Mouse (Mus musculus) kidney, embryonic 15.5 days (tissue): Measurements from ENCODE around the gene Gm8237. TPM values are rescaled to one million over a fixed set of nuclear protein-coding genes. Genes with fewer than 3 reads are reported as not detected.
"Not testable (repeated sequence)": the region's sequence is repeated elsewhere in the genome, so short reads cannot be mapped to it uniquely, and the experiment has no call there.

ENCODE experiments used
- ATAC-seq: fragments of 200-750 bp; cut with Nextera tagmentation; replicated peaks from 2 replicates; pipeline ENCODE4 v1.8.0; 2017; ENCODE audit warnings: moderate TSS enrichment; ENCODE audit not compliant: low FRiP score
- H3K27ac ChIP-seq: fragments of 300-500 bp; sonication (generic); 2 replicates; pipeline ENCODE4 v1.5.1; 2015; ENCODE audit warnings: mild to moderate bottlenecking, inconsistent platforms
- H3K27me3 ChIP-seq: fragments of 300-500 bp; sonication (generic); 2 replicates; pipeline ENCODE4 v1.6.1; 2015; ENCODE audit warnings: inconsistent platforms
- H3K36me3 ChIP-seq: fragments of 300-500 bp; sonication (generic); 2 replicates; pipeline ENCODE4 v1.6.1; 2015; ENCODE audit warnings: inconsistent platforms
- H3K4me1 ChIP-seq: fragments of 300-500 bp; sonication (generic); 2 replicates; pipeline ENCODE4 v1.6.1; 2015; ENCODE audit warnings: inconsistent platforms
- H3K4me2 ChIP-seq: fragments of 300-500 bp; sonication (generic); 2 replicates; pipeline ENCODE4 v1.6.1; 2015; ENCODE audit warnings: moderate library complexity, mild to moderate bottlenecking, inconsistent platforms
- H3K4me3 ChIP-seq: fragments of 300-500 bp; sonication (generic); replicated peaks from 2 replicates; pipeline ENCODE4 v1.5.1; 2015; ENCODE audit warnings: mild to moderate bottlenecking, inconsistent platforms
- H3K9ac ChIP-seq: fragments of 300-500 bp; sonication (generic); 2 replicates; pipeline ENCODE4 v1.6.1; 2015; ENCODE audit warnings: mild to moderate bottlenecking, inconsistent platforms
- H3K9me3 ChIP-seq: fragments of 300-500 bp; sonication (generic); replicated peaks from 2 replicates; pipeline ENCODE4 v1.6.1; 2016; ENCODE audit warnings: inconsistent platforms
- WGBS: fragments of 180-500 bp; shearing (Covaris S2); methylation state at CpG from one replicate; pipeline ENCODE4 v1.1.7; 2015; ENCODE audit warnings: mixed read lengths; 5-methylcytosine and 5-hydroxymethylcytosine counted together
- polyA plus RNA-seq: library from polyadenylated mRNA; unstranded; fragments of >200 nt; fragmentation: Nextera tagmentation; extraction: Ambion mirVana; gene quantifications from 2 replicates; pipeline ENCODE4 v1.2.1, GENCODE M21; 2015

Gene Gm8237
- polyA plus RNA-seq = 0.29 TPM in 1 of 2 replicates, not detected in the other

DNA sequence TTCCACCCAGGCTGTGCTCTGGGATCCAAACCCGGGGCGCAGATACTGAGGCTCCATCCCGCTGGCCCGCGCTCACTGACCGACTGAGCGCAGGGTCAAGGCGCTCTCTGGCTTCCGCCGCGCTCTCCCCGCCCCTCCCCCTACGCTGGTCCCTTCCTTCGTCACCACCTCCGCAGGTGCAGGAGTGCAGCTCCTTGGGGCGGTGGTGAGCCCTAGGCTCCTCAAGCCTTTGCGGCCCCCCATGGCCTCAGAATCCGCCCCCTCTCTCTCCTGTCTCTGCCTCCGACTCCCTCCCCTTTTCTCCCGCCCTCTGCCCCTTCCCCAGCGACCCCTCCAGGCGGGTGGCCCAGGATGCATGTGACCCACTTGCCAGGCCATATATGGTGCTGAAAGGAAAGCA lies at the start of gene Gm8237:
TSS of gene Gm8237 (minus strand) at position 142 of the 400 bp plus-strand sequence.
- H3K4me3 ChIP-seq = peak within 1 kb of the TSS; percentile 41
- not testable (repeated sequence) for H3K27ac ChIP-seq, H3K9ac ChIP-seq, ATAC-seq, H3K36me3 ChIP-seq, H3K9me3 ChIP-seq, H3K4me1 ChIP-seq, H3K27me3 ChIP-seq
- H3K4me2 ChIP-seq = peak within 1 kb of the TSS; percentile 71
- 3% methylated on average over 21 of the region's 22 CpGs for WGBS

GRCm38 (mm10) chr14:5923276-5923675 lies 43.1 kb upstream of the Gm8237 start:
- H3K4me2 ChIP-seq, H3K27ac ChIP-seq, H3K9ac ChIP-seq, ATAC-seq, H3K4me3 ChIP-seq, H3K27me3 ChIP-seq, H3K36me3 ChIP-seq, H3K4me1 ChIP-seq, H3K9me3 ChIP-seq: not testable (repeated sequence)
- WGBS = 71% methylated on average over 7 of the region's 7 CpGs

DNA sequence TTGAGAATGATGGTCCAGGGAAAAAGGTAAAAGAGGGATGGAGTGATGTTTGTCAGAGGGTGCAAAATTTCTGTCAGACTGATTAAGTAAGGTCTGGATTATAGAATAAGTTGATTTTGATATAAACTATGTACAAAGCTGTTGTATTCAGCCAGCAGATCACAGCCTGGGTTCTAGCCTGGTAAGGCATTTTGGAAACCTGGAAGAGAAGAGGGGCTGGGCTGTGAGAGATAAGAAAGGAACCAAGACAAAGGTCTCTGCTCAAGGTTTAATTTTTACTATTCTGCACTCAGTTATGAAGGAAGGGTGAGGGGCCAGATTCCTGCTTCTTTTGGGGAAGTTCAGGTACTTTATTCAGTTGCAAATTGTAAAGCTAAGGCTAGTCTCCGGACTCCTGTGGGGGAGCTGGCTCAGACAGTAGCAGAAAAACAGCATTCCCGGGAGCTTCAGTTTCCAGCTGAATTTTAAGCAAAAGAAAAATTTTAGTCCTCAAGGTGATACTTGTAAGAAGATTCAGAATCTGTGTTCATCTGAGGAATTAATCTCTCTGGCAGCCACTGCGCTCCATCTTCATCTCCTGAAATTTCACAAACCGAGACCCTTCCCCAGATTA lies 38.3 kb upstream of the Gm8237 start:
- not testable (repeated sequence) for H3K27me3 ChIP-seq, H3K9me3 ChIP-seq, ATAC-seq, H3K36me3 ChIP-seq, H3K4me2 ChIP-seq, H3K9ac ChIP-seq, H3K4me3 ChIP-seq, H3K27ac ChIP-seq, H3K4me1 ChIP-seq
- 70% methylated on average over 4 of the region's 4 CpGs for WGBS

- not testable (repeated sequence) for H3K4me2 ChIP-seq, H3K27ac ChIP-seq, H3K4me3 ChIP-seq, H3K9me3 ChIP-seq, H3K27me3 ChIP-seq, H3K36me3 ChIP-seq, H3K9ac ChIP-seq, H3K4me1 ChIP-seq, ATAC-seq
- WGBS = 85% methylated on average over 2 of the region's 2 CpGs
These were observed 33.5 kb upstream of the Gm8237 start for GRCm38 (mm10) chr14:5913701-5914100.

- Histone ChIP-seq H3K4me3 (peak overlapping the region; percentile 41), H3K4me2 (peak overlapping the region; percentile 71)
- ATAC-seq, H3K36me3 ChIP-seq, H3K9me3 ChIP-seq, H3K27ac ChIP-seq, H3K4me1 ChIP-seq, H3K9ac ChIP-seq, H3K27me3 ChIP-seq: not testable (repeated sequence)
- under 1% methylated on average over 24 of the region's 28 CpGs for WGBS
These were observed 391 bp downstream of the Gm8237 start for GRCm38 (mm10) chr14:5879791-5880190.

- H3K9ac ChIP-seq, H3K4me1 ChIP-seq, H3K9me3 ChIP-seq, H3K27me3 ChIP-seq, H3K27ac ChIP-seq, H3K4me3 ChIP-seq, ATAC-seq, H3K36me3 ChIP-seq: not testable (repeated sequence)
- WGBS = 11% methylated on average over 7 of the region's 11 CpGs
- 0 out of 2 replicates have a peak overlapping the region, but pooled peaks have one; percentile 30 for H3K4me2 ChIP-seq
These were observed 1.0 kb downstream of the Gm8237 start for GRCm38 (mm10) chr14:5879136-5879535.

GRCm38 (mm10) chr14:5855911-5856310 lies 24.3 kb downstream of the Gm8237 start:
- not testable (repeated sequence) for H3K9me3 ChIP-seq, H3K27me3 ChIP-seq, H3K36me3 ChIP-seq, H3K4me3 ChIP-seq, H3K27ac ChIP-seq, H3K9ac ChIP-seq, H3K4me1 ChIP-seq, ATAC-seq, H3K4me2 ChIP-seq
- WGBS = 86% methylated on average over 3 of the region's 3 CpGs

DNA sequence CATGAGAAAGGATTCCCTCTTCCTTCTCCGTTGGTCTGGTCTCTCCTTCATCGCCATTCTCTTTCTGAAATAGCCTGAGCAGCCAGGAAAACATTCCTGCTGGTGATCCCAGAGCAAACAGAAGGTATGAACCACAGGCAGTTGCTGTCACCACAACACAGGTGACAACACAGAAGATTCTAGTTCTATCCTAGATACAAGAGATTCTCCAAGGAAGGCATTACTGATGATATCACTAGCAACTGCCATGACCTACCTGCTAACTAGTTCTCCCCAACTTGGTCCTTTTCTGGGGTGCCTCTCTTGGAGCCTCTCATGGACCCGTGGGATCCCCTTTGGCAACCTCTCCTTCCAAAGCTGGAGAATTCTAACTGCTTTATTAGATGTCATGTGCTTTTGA lies 50.0 kb downstream of the Gm8237 start, which contains the start of gene Gm3424:
TSS of gene Gm3424 (minus strand) at position 101 of the 400 bp plus-strand sequence.
- H3K4me3 ChIP-seq, H3K27me3 ChIP-seq, H3K9ac ChIP-seq, H3K4me2 ChIP-seq, H3K9me3 ChIP-seq, H3K36me3 ChIP-seq, H3K27ac ChIP-seq, ATAC-seq, H3K4me1 ChIP-seq: not testable (repeated sequence)
- no CpG with 5 or more reads among the region's 3 CpGs for WGBS

DNA sequence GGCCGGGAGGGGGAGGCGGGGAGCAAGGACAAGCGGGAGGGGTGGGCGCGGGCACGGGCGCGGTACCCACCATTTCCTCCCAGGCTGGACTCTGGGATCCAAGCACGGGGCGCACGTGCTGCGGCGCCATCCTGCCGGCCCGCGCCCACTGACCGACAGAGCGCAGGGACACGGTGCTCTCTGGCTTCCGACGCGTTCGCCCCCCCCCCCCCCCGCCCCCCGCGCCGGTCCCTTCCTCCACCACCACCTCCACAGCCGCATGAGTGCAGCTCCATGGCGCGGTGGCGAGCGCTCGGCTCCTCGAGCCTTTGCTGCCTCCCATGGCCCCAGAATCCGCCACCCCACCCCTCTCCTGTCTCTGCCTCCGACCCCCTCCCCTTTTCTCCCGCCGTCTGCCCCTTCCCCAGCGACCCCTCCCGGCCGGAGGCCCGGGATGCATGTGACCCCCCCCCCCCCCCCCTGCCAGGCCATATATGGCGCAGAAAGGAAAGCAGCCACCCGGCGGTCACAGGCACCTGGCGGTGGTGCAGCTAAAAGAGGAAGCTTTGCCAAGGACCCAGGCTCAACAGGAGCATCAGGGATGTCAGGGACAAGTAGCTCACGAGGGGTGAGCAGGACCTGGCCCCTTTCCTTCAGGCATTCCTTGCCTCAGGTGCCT lies 67.4 kb downstream of the Gm8237 start:
- WGBS = no CpG with 5 or more reads among the region's 47 CpGs
- not testable (repeated sequence) for H3K4me3 ChIP-seq, H3K4me2 ChIP-seq, H3K27me3 ChIP-seq, H3K4me1 ChIP-seq, H3K27ac ChIP-seq, H3K36me3 ChIP-seq, H3K9ac ChIP-seq, H3K9me3 ChIP-seq
- ATAC-seq = 0 out of 2 replicates have a peak, but pooled peaks have one; percentile 46

Other genes with a start within 250 kb of the Gm8237 start
- gene Gm8265, start 247.4 kb downstream of the Gm8237 start, polyA plus RNA-seq = not detected in 2 replicates
- not detected in 2 replicates for gene Gm9603, start 192.9 kb downstream of the Gm8237 start, polyA plus RNA-seq
- gene Gm3373, start 138.8 kb downstream of the Gm8237 start, polyA plus RNA-seq = 0.16 and 0.55 TPM in 2 replicates
- gene Gm3383, start 72.4 kb downstream of the Gm8237 start, polyA plus RNA-seq = 0.55 and 0.63 TPM in 2 replicates
- gene Gm3424, start 50.1 kb downstream of the Gm8237 start, polyA plus RNA-seq = not detected in 2 replicates
- gene Gm3248, start 81.4 kb upstream of the Gm8237 start, polyA plus RNA-seq = 0.32 and 0.39 TPM in 2 replicates
- gene Gm3453, start 98.8 kb upstream of the Gm8237 start, polyA plus RNA-seq = not detected in 2 replicates
- gene Gm6337, start 177.9 kb upstream of the Gm8237 start, polyA plus RNA-seq = not detected in 2 replicates
- 0.30 and 1.1 TPM in 2 replicates for gene Gm8206, start 213.6 kb upstream of the Gm8237 start, polyA plus RNA-seq
- 1.0 and 1.6 TPM in 2 replicates for gene Gm3468, start 228.3 kb upstream of the Gm8237 start, polyA plus RNA-seq
- gene Gm3476, start 245.4 kb upstream of the Gm8237 start, polyA plus RNA-seq = not detected in 2 replicates